Comparison of ENCODE assay signal across 23 mouse cellular contexts in genomic region chr11:115906521-115906920, GRCm38 (mm10). TPM values are rescaled to one million over a fixed set of nuclear protein-coding genes. Genes with fewer than 3 reads are reported as not detected.
DNase-seq lines count a peak whose midpoint lies in the region; ATAC-seq lines count a peak whose summit lies in the region.
"Had no signal": no experiment of that assay in that cellular context is flagged by ENCODE, and none has a peak within 500 bp of the region (broad histone marks: within the 10 kb centered on the region; RNA-seq: fewer than 3 reads in every experiment).

No protein-coding gene starts in this region.

- peaks cover 6% of the 10 kb centered on the region; the same call in 1 of the 2 replicates for H3K36me3 ChIP-seq in embryonic facial prominence, embryonic 15.5 days
- peaks cover 34% of the 10 kb centered on the region; the same call in 1 of the 2 replicates for H3K36me3 ChIP-seq in embryonic facial prominence, embryonic 10.5 days (replicated peaks)
- H3K36me3 ChIP-seq: intestine, embryonic 15.5 days; stomach, embryonic 15.5 days had no signal

- no peak for ATAC-seq in embryonic facial prominence, embryonic 15.5 days (ENCODE audit: insufficient number of reproducible peaks, low FRiP score, low TSS enrichment, low read depth)
- ATAC-seq in erythroid progenitor cell, adult 5-6 weeks (replicated peaks; ENCODE audit: low FRiP score, poor library complexity, severe bottlenecking), result no peak
- ATAC-seq: CD4-positive, CD25-positive, alpha-beta regulatory T cell, adult 4 months; forebrain, embryonic 16.5 days; intestine, embryonic 15.5 days; lung, postnatal 0 days had no signal

- H3K9me3 ChIP-seq in embryonic facial prominence, embryonic 15.5 days (replicated peaks), result no peaks in the 10 kb centered on the region
- H3K9me3 ChIP-seq in embryonic facial prominence, embryonic 10.5 days, result no peaks in the 10 kb centered on the region
- H3K9me3 ChIP-seq: G1E; heart, embryonic 13.5 days; intestine, embryonic 15.5 days; limb, embryonic 12.5 days; stomach, embryonic 15.5 days had no signal

- H3K4me1 ChIP-seq in embryonic facial prominence, embryonic 15.5 days, result peaks cover 40% of the 10 kb centered on the region
- peaks cover 43% of the 10 kb centered on the region for H3K4me1 ChIP-seq in embryonic facial prominence, embryonic 10.5 days
- H3K4me1 ChIP-seq: limb, embryonic 12.5 days had no signal

- 79% methylated on average over 5 of the region's 5 CpGs for WGBS in embryonic facial prominence, embryonic 15.5 days
- 89% methylated on average over 5 of the region's 5 CpGs for WGBS in embryonic facial prominence, embryonic 10.5 days

- peak overlapping the region; percentile 29; the same call in 1 of the 2 replicates for H3K27ac ChIP-seq in embryonic facial prominence, embryonic 15.5 days (replicated peaks)
- H3K27ac ChIP-seq in embryonic facial prominence, embryonic 10.5 days (replicated peaks), result no peak overlapping the region
- H3K27ac ChIP-seq: hindbrain, embryonic 14.5 days; intestine, embryonic 15.5 days; limb, embryonic 12.5 days; stomach, embryonic 15.5 days had no signal

- DNase-seq in embryonic facial prominence, embryonic 10.5 days (ENCODE audit: low spot score), result no peak
- peak; percentile 73 for DNase-seq in kidney, adult 9 months
- DNase-seq in kidney, postnatal 10 days, result no peak
- peak; percentile 61 for DNase-seq in retina, adult 2 months (ENCODE audit: low read depth, low spot score)
- DNase-seq in retina, embryonic 14.5 days (ENCODE audit: low spot score), result no peak
- DNase-seq in cerebellum, postnatal 36 days, result no peak
- DNase-seq: cerebellum, postnatal 10 days; right cerebral cortex, postnatal 14 days; thymus, postnatal 14 days had no signal

- H3K4me2 ChIP-seq in embryonic facial prominence, embryonic 15.5 days (replicated peaks), result 0 out of 2 replicates have a peak overlapping the region, but pooled peaks have one; percentile 29
- H3K4me2 ChIP-seq: heart, embryonic 13.5 days; hindbrain, embryonic 14.5 days; intestine, embryonic 15.5 days; limb, embryonic 12.5 days; stomach, embryonic 15.5 days had no signal

- no peak overlapping the region for H3K4me3 ChIP-seq in embryonic facial prominence, embryonic 15.5 days (replicated peaks)
- no peak overlapping the region for H3K4me3 ChIP-seq in embryonic facial prominence, embryonic 10.5 days
- H3K4me3 ChIP-seq: heart, embryonic 13.5 days; intestine, embryonic 15.5 days; limb, embryonic 12.5 days; stomach, embryonic 15.5 days had no signal

- H3K27me3 ChIP-seq in embryonic facial prominence, embryonic 15.5 days, result no peaks in the 10 kb centered on the region
- H3K27me3 ChIP-seq in embryonic facial prominence, embryonic 10.5 days (replicated peaks; ENCODE audit: low read depth, poor library complexity, severe bottlenecking), result no peaks in the 10 kb centered on the region
- H3K27me3 ChIP-seq: heart, embryonic 13.5 days; intestine, embryonic 15.5 days; limb, embryonic 12.5 days; stomach, embryonic 15.5 days had no signal

- no peak overlapping the region for H3K9ac ChIP-seq in embryonic facial prominence, embryonic 15.5 days
- H3K9ac ChIP-seq: hindbrain, embryonic 14.5 days; intestine, embryonic 15.5 days; limb, embryonic 12.5 days; stomach, embryonic 15.5 days had no signal

RNA-seq across cellular contexts. Expression of gene Smim6, which starts 5.3 kb away (rescaled TPM):
- 1.6 and 2.6 TPM in 2 replicates for polyA plus RNA-seq in embryonic facial prominence, embryonic 15.5 days (2015; fragmentation: Nextera tagmentation; extraction: Ambion mirVana)
- 1.1 and 1.6 TPM in 2 replicates for polyA plus RNA-seq in embryonic facial prominence, embryonic 10.5 days (2016; fragmentation: Nextera tagmentation; extraction: Ambion mirVana)
- 4.3 and 15.1 TPM in 2 replicates for total RNA-seq in erythroid progenitor cell, adult 5-6 weeks (2015; ENCODE audit: low replicate concordance)
- total RNA-seq in erythroid progenitor cell, adult 5-6 weeks (2017; ENCODE audit: low replicate concordance), result 0.23 and 6.4 TPM in 2 replicates
- total RNA-seq: layer of hippocampus, adult 8-10 months; left cerebral cortex, adult 8-10 months; midbrain, postnatal 0 days had no signal
- polyA plus RNA-seq: G1E; hindbrain, embryonic 14.5 days had no signal

RNA-seq across cellular contexts. Expression of gene Smim5, which starts 6.8 kb away (rescaled TPM):
- 19.6 and 23.0 TPM in 2 replicates for polyA plus RNA-seq in embryonic facial prominence, embryonic 15.5 days (2015; fragmentation: Nextera tagmentation; extraction: Ambion mirVana)
- 1.5 and 1.8 TPM in 2 replicates for polyA plus RNA-seq in embryonic facial prominence, embryonic 10.5 days (2016; fragmentation: Nextera tagmentation; extraction: Ambion mirVana)
- total RNA-seq in erythroid progenitor cell, adult 5-6 weeks (2015; ENCODE audit: low replicate concordance), result 37.7 and 44.7 TPM in 2 replicates
- total RNA-seq in erythroid progenitor cell, adult 5-6 weeks (2017; ENCODE audit: low replicate concordance), result 27.1 and 64.4 TPM in 2 replicates
- total RNA-seq: midbrain, postnatal 0 days had no signal

RNA-seq across cellular contexts. Expression of gene Sap30bp, which starts 26.6 kb away (rescaled TPM):
- polyA plus RNA-seq in embryonic facial prominence, embryonic 15.5 days (2015; fragmentation: Nextera tagmentation; extraction: Ambion mirVana), result 32.9 and 38.1 TPM in 2 replicates
- polyA plus RNA-seq in embryonic facial prominence, embryonic 10.5 days (2016; fragmentation: Nextera tagmentation; extraction: Ambion mirVana), result 48.4 and 50.8 TPM in 2 replicates
- 16.6 and 17.6 TPM in 2 replicates for total RNA-seq in erythroid progenitor cell, adult 5-6 weeks (2015; ENCODE audit: low replicate concordance)
- total RNA-seq in erythroid progenitor cell, adult 5-6 weeks (2017; ENCODE audit: low replicate concordance), result 224 and 296 TPM in 2 replicates

RNA-seq across cellular contexts. Expression of gene Recql5, which starts 26.8 kb away (rescaled TPM):
- 21.4 and 23.9 TPM in 2 replicates for polyA plus RNA-seq in embryonic facial prominence, embryonic 15.5 days (2015; fragmentation: Nextera tagmentation; extraction: Ambion mirVana)
- polyA plus RNA-seq in embryonic facial prominence, embryonic 10.5 days (2016; fragmentation: Nextera tagmentation; extraction: Ambion mirVana), result 27.9 and 30.7 TPM in 2 replicates
- 16.3 and 17.7 TPM in 2 replicates for total RNA-seq in erythroid progenitor cell, adult 5-6 weeks (2015; ENCODE audit: low replicate concordance)
- 13.8 and 33.5 TPM in 2 replicates for total RNA-seq in erythroid progenitor cell, adult 5-6 weeks (2017; ENCODE audit: low replicate concordance)

RNA-seq across cellular contexts. Expression of gene Myo15b, which starts 48.3 kb away (rescaled TPM):
- 0.54 and 0.57 TPM in 2 replicates for polyA plus RNA-seq in embryonic facial prominence, embryonic 15.5 days (2015; fragmentation: Nextera tagmentation; extraction: Ambion mirVana)
- 0.07 and 0.16 TPM in 2 replicates for polyA plus RNA-seq in embryonic facial prominence, embryonic 10.5 days (2016; fragmentation: Nextera tagmentation; extraction: Ambion mirVana)
- not detected in 2 replicates for total RNA-seq in erythroid progenitor cell, adult 5-6 weeks (2015; ENCODE audit: low replicate concordance)
- total RNA-seq in erythroid progenitor cell, adult 5-6 weeks (2017; ENCODE audit: low replicate concordance), result not detected in 2 replicates
- total RNA-seq: midbrain, postnatal 0 days had no signal
- polyA plus RNA-seq: CD4-positive, CD25-positive, alpha-beta regulatory T cell, adult 4 months; hindbrain, embryonic 14.5 days; limb, embryonic 12.5 days had no signal

Comparison
In these comparisons a context has a peak if more than half of its experiments do, and no peak if none do; other contexts are left out.
1. DNase-seq: peak in kidney, adult 9 months (single experiment) and retina, adult 2 months (single experiment); none in embryonic facial prominence, embryonic 10.5 days (single experiment), kidney, postnatal 10 days (single experiment), retina, embryonic 14.5 days (single experiment) and cerebellum, postnatal 36 days (0 of 2).